Mouse (Mus musculus): ENCODE measurements at regions not wholly inside any gene's neighbourhood (a gene's known extent, or its start where the extent isn't known, plus 50 kb on each side); places are given as distances from the start of the nearest gene placed in this dataset.

DNA sequence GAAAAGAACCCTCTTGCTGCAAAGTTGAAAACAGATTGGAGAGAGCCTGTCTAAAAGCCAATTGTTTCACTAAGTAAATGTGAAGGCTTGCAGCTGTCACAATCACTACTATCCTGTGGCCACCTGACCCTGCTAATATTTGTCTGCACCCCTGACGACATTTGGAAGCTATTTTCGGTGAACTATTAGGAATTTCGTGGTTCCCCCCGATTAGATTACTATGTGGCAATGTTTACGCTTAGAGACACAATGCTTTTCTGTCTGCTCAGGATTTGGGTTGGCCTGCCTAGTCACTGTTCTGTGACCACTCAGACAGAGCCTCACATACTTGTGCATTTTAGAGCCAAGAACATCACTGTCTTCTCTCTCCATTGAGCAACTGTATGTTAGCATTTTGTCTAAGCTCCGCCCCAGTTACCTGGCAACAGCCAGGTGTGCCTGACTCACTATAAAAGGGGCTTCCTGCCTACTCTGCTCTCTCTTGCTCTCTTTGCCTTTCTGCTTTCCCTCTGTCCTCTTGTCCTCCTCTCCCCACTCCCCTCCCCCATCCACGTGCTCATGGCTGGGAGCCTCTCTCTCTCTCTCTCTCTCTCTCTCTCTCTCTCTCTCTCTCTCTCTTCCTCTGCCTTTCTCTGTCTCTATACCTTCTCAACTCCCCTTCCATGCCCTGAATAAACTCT, 59.6 kb upstream of the Efna5 start:
- TF ChIP-seq MYOD1 (IDR thresholded peaks at IDR 0.05; ENCODE audit: control insufficient read depth, insufficient read length, low read depth) = peak; percentile 53
- no peak for TF ChIP-seq CTCF (IDR thresholded peaks at IDR 0.05; ENCODE audit: control insufficient read depth, insufficient read depth, insufficient read length)
- peak; percentile 18 for TF ChIP-seq USF1 (IDR thresholded peaks at IDR 0.05; ENCODE audit: low read depth)
- no peak for TF ChIP-seq MAX (IDR thresholded peaks at IDR 0.05)
- TF ChIP-seq FOSL1 (IDR thresholded peaks at IDR 0.05; ENCODE audit: insufficient read depth, low read length, poor library complexity, severe bottlenecking) = no peak
- no peak for TF ChIP-seq MYOG (IDR thresholded peaks at IDR 0.05; ENCODE audit: control insufficient read depth, extremely low read depth, insufficient read length)
- no peak for TF ChIP-seq CEBPB (IDR thresholded peaks at IDR 0.05; ENCODE audit: low read depth)
- no peak overlapping the region for H3ac ChIP-seq (ENCODE audit: control insufficient read depth, insufficient read length, low read depth)
- no peaks in the 10 kb centered on the region for H3K79me3 ChIP-seq (ENCODE audit: low read depth)
- H3K27me3 ChIP-seq (ENCODE audit: control insufficient read depth, insufficient read depth, insufficient read length) = no peaks in the 10 kb centered on the region
- H3K36me3 ChIP-seq (ENCODE audit: control insufficient read depth, insufficient read depth) = no peaks in the 10 kb centered on the region
- H3K4me3 ChIP-seq (ENCODE audit: insufficient read depth, poor library complexity, severe bottlenecking) = no peak overlapping the region
- no peaks in the 10 kb centered on the region for H3K79me2 ChIP-seq (ENCODE audit: control insufficient read depth, insufficient read depth)

- Histone ChIP-seq H3K79me3 (ENCODE audit: low read depth) (no peaks in the 10 kb centered on the region), H3K27me3 (ENCODE audit: control insufficient read depth, insufficient read depth, insufficient read length) (no peaks in the 10 kb centered on the region), H3ac (ENCODE audit: control insufficient read depth, insufficient read length, low read depth) (no peak overlapping the region), H3K36me3 (ENCODE audit: control insufficient read depth, insufficient read depth) (no peaks in the 10 kb centered on the region), H3K4me3 (ENCODE audit: insufficient read depth, poor library complexity, severe bottlenecking) (no peak overlapping the region), H3K79me2 (ENCODE audit: control insufficient read depth, insufficient read depth) (no peaks in the 10 kb centered on the region)
- TF ChIP-seq CEBPB (IDR thresholded peaks at IDR 0.05; ENCODE audit: low read depth) = no peak
- no peak for TF ChIP-seq MYOG (IDR thresholded peaks at IDR 0.05; ENCODE audit: control insufficient read depth, extremely low read depth, insufficient read length)
- TF ChIP-seq USF1 (IDR thresholded peaks at IDR 0.05; ENCODE audit: low read depth) = no peak
- no peak for TF ChIP-seq MAX (IDR thresholded peaks at IDR 0.05)
- TF ChIP-seq CTCF (IDR thresholded peaks at IDR 0.05; ENCODE audit: control insufficient read depth, insufficient read depth, insufficient read length) = no peak
- TF ChIP-seq FOSL1 (IDR thresholded peaks at IDR 0.05; ENCODE audit: insufficient read depth, low read length, poor library complexity, severe bottlenecking) = no peak
These were observed 58.9 kb upstream of the Efna5 start for GRCm38 (mm10) chr17:62939930-62940572.

- H3K27me3 ChIP-seq (ENCODE audit: control insufficient read depth, insufficient read depth, insufficient read length) = no peaks in the 10 kb centered on the region
- no peak overlapping the region for H3K4me3 ChIP-seq (ENCODE audit: insufficient read depth, poor library complexity, severe bottlenecking)
- no peak overlapping the region for H3ac ChIP-seq (ENCODE audit: control insufficient read depth, insufficient read length, low read depth)
- TF ChIP-seq MYOG (IDR thresholded peaks at IDR 0.05; ENCODE audit: control insufficient read depth, extremely low read depth, insufficient read length) = no peak
- no peak for TF ChIP-seq MAX (IDR thresholded peaks at IDR 0.05)
- TF ChIP-seq MYOD1 (IDR thresholded peaks at IDR 0.05; ENCODE audit: control insufficient read depth, insufficient read length, low read depth) = no peak
- TF ChIP-seq CEBPB (IDR thresholded peaks at IDR 0.05; ENCODE audit: low read depth) = no peak
- TF ChIP-seq CTCF (IDR thresholded peaks at IDR 0.05; ENCODE audit: control insufficient read depth, insufficient read depth, insufficient read length) = no peak
- no peak for TF ChIP-seq USF1 (IDR thresholded peaks at IDR 0.05; ENCODE audit: low read depth)
- no peak for TF ChIP-seq FOSL1 (IDR thresholded peaks at IDR 0.05; ENCODE audit: insufficient read depth, low read length, poor library complexity, severe bottlenecking)
- no peaks in the 10 kb centered on the region for H3K36me3 ChIP-seq (ENCODE audit: control insufficient read depth, insufficient read depth)
- no peaks in the 10 kb centered on the region for H3K79me2 ChIP-seq (ENCODE audit: control insufficient read depth, insufficient read depth)
- no peaks in the 10 kb centered on the region for H3K79me3 ChIP-seq (ENCODE audit: low read depth)
These were observed 58.1 kb upstream of the Efna5 start for GRCm38 (mm10) chr17:62939171-62939570.

Data from C2C12 (cell line).